9 mouse cellular contexts compared by ENCODE assay signal in genomic region chr7:92027049-92027448, GRCm38 (mm10).
DNase-seq lines count a peak whose midpoint lies in the region; ATAC-seq and TF ChIP-seq lines count a peak whose summit lies in the region.
"Had no signal": no experiment of that assay in that cellular context is flagged by ENCODE, and none has a peak within 500 bp of the region (broad histone marks: within the 10 kb centered on the region; RNA-seq: fewer than 3 reads in every experiment).

No protein-coding gene starts in this region.

- no peaks in the 10 kb centered on the region for H3K4me1 ChIP-seq in heart, embryonic 12.5 days (replicated peaks)
- no peaks in the 10 kb centered on the region for H3K4me1 ChIP-seq in hindbrain, embryonic 11.5 days (replicated peaks; ENCODE audit: control insufficient read depth, insufficient read depth, low read length)
- H3K4me1 ChIP-seq in midbrain, embryonic 12.5 days = no peaks in the 10 kb centered on the region
- H3K4me1 ChIP-seq in testis, adult 2 months (ENCODE audit: control insufficient read depth, insufficient read depth, low read length) = no peaks in the 10 kb centered on the region
- H3K4me1 ChIP-seq: embryonic facial prominence, embryonic 12.5 days had no signal

- H3K36me3 ChIP-seq in heart, embryonic 12.5 days = no peaks in the 10 kb centered on the region
- H3K36me3 ChIP-seq in hindbrain, embryonic 11.5 days (ENCODE audit: control insufficient read depth, insufficient read depth, low read length) = no peaks in the 10 kb centered on the region
- no peaks in the 10 kb centered on the region for H3K36me3 ChIP-seq in midbrain, embryonic 12.5 days
- no peaks in the 10 kb centered on the region for H3K36me3 ChIP-seq in testis, adult 2 months (ENCODE audit: control insufficient read depth, insufficient read depth, low read length)
- H3K36me3 ChIP-seq: embryonic facial prominence, embryonic 12.5 days had no signal

- no peak overlapping the region for H3K27ac ChIP-seq in heart, embryonic 12.5 days (ENCODE audit: poor library complexity, severe bottlenecking)
- H3K27ac ChIP-seq in hindbrain, embryonic 11.5 days (ENCODE audit: low read depth, low read length) = no peak overlapping the region
- H3K27ac ChIP-seq in midbrain, embryonic 12.5 days (replicated peaks) = no peak overlapping the region
- H3K27ac ChIP-seq in testis, adult 2 months (ENCODE audit: control insufficient read depth, insufficient read depth, low read depth, low read length) = no peak overlapping the region
- H3K27ac ChIP-seq: embryonic facial prominence, embryonic 12.5 days had no signal

- TF ChIP-seq POLR2A in testis, adult 2 months (IDR thresholded peaks at IDR 0.05; ENCODE audit: control insufficient read depth, low read depth, low read length) = no peak

- intact Hi-C loops in heart, postnatal 10 days (cut with DNase I) = loop anchor here (2.0 kb wide), 1 partner anchor 574 kb away; no protein-coding TSS in a partner anchor

- no peak overlapping the region for H3K4me2 ChIP-seq in heart, embryonic 12.5 days
- H3K4me2 ChIP-seq in hindbrain, embryonic 11.5 days (replicated peaks; ENCODE audit: low read depth, low read length) = no peak overlapping the region
- no peak overlapping the region for H3K4me2 ChIP-seq in midbrain, embryonic 12.5 days (replicated peaks)
- H3K4me2 ChIP-seq: embryonic facial prominence, embryonic 12.5 days had no signal

- H3K9me3 ChIP-seq in heart, embryonic 12.5 days (replicated peaks) = no peaks in the 10 kb centered on the region
- no peaks in the 10 kb centered on the region for H3K9me3 ChIP-seq in hindbrain, embryonic 11.5 days (ENCODE audit: control insufficient read depth, low read length)
- H3K9me3 ChIP-seq in midbrain, embryonic 12.5 days = no peaks in the 10 kb centered on the region
- H3K9me3 ChIP-seq: embryonic facial prominence, embryonic 12.5 days had no signal

- ATAC-seq in heart, embryonic 12.5 days (ENCODE audit: insufficient number of reproducible peaks, low FRiP score) = no peak
- peak; percentile 69 for ATAC-seq in hindbrain, embryonic 11.5 days (ENCODE audit: low FRiP score)
- peak; percentile 78 for ATAC-seq in midbrain, embryonic 12.5 days (ENCODE audit: low FRiP score, low read depth)

- no peak overlapping the region for H3K4me3 ChIP-seq in heart, embryonic 12.5 days
- no peak overlapping the region for H3K4me3 ChIP-seq in hindbrain, embryonic 11.5 days (ENCODE audit: low read depth, low read length)
- H3K4me3 ChIP-seq in midbrain, embryonic 12.5 days = no peak overlapping the region
- no peak overlapping the region for H3K4me3 ChIP-seq in testis, adult 2 months (ENCODE audit: control insufficient read depth, low read depth, low read length)
- H3K4me3 ChIP-seq: embryonic facial prominence, embryonic 12.5 days had no signal

- peak; percentile 35 to 66 for DNase-seq in heart, postnatal 10 days
- peak; percentile 25 for DNase-seq in adrenal gland, adult 8-10 months
- DNase-seq in embryo, embryonic 10 days (ENCODE audit: low spot score) = peak; percentile 89
- DNase-seq in hindbrain, embryonic 11.5 days (ENCODE audit: low spot score) = peak; percentile 86
- DNase-seq in left cerebral cortex, adult 18-20 months (ENCODE audit: low spot score in 2 of 2) = peak; percentile 65 to 80

- WGBS in heart, embryonic 12.5 days = 38% methylated on average over 7 of the region's 7 CpGs
- 37% methylated on average over 7 of the region's 7 CpGs for WGBS in hindbrain, embryonic 11.5 days
- 39% methylated on average over 7 of the region's 7 CpGs for WGBS in midbrain, embryonic 12.5 days

- peak; percentile 89 for TF ChIP-seq CTCF in testis, adult 2 months (IDR thresholded peaks at IDR 0.05; ENCODE audit: control insufficient read depth, insufficient read depth, insufficient replicate concordance, low read depth, low read length)

- no peaks in the 10 kb centered on the region for H3K27me3 ChIP-seq in heart, embryonic 12.5 days (replicated peaks)
- no peaks in the 10 kb centered on the region for H3K27me3 ChIP-seq in hindbrain, embryonic 11.5 days (ENCODE audit: control insufficient read depth, insufficient read depth, low read length)
- no peaks in the 10 kb centered on the region for H3K27me3 ChIP-seq in midbrain, embryonic 12.5 days
- H3K27me3 ChIP-seq in testis, adult 2 months (ENCODE audit: control insufficient read depth, insufficient read depth, low read length) = no peaks in the 10 kb centered on the region
- H3K27me3 ChIP-seq: embryonic facial prominence, embryonic 12.5 days had no signal

- H3K9ac ChIP-seq in heart, embryonic 12.5 days = no peak overlapping the region
- no peak overlapping the region for H3K9ac ChIP-seq in hindbrain, embryonic 11.5 days (ENCODE audit: low read depth, low read length)
- no peak overlapping the region for H3K9ac ChIP-seq in midbrain, embryonic 12.5 days (replicated peaks)
- H3K9ac ChIP-seq: embryonic facial prominence, embryonic 12.5 days had no signal

Comparison
In these comparisons a context has a peak if more than half of its experiments do, and no peak if none do; other contexts are left out.
1. DNase-seq: peak in every context shown above with its lines; median percentile 89 in embryo, embryonic 10 days; 86 in hindbrain, embryonic 11.5 days; 72 in left cerebral cortex, adult 18-20 months; 50 in heart, postnatal 10 days; 25 in adrenal gland, adult 8-10 months.